Mouse (Mus musculus) WW6 (cell line): ENCODE data around the gene Irak1.

ENCODE experiments used
- DNase-seq: peaks from one replicate; pipeline ENCODE4 v3.0.0-alpha.2; 2013; ENCODE audit warnings: low read depth, low spot score

Irak1 gene

DNA sequence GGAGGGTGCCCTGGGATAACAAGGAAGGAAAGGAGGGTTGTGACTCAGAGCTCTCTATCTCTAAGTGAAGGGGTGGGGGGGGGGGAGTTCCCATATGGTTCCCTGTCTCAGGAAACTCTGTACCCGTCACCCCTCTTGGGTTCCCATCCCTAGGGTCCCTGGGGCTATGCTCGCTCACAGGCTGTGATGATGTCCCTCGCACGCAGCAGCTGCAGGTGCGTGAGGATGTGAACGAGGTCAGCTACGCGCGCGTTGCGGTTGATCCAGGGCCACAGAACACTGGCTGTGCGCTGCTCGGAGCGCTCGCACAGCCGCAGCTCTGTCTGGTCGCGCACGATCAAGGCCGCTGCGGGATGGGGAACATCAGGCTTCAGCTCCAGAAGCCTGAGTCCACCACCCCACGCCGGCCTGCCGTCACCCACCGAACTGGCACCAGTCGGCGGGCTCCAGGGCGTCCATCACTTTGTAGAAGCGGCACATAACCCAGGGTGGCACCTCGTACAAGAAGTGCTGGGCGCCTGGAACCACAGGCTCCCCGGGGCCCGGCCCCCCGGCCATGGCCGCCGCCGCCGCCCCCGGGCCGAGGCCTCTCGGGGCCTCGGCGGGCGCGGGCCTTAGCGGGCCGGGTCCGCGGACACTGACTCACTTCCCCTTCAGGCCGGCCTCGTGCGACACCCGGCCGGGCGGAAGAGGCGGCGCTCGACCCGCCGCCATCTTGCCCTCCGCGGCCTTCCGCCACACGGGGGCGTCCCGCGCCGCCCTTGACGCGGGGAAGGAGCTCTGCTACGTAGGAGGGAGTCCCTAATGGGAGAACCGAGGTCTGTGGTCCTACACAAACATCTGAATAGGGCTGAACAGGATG, at the start of gene Irak1:
Irak1 (minus strand) TSS at position 731 of the 862 bp plus-strand sequence.
- DNase-seq: no peak

- DNase-seq: no peak
These were observed 47.1 kb upstream of the Irak1 start for GRCm38 (mm10) chrX:74070794-74071193.

GRCm38 (mm10) chrX:74067891-74068290, 44.2 kb upstream of the Irak1 start:
- no peak for DNase-seq

DNA sequence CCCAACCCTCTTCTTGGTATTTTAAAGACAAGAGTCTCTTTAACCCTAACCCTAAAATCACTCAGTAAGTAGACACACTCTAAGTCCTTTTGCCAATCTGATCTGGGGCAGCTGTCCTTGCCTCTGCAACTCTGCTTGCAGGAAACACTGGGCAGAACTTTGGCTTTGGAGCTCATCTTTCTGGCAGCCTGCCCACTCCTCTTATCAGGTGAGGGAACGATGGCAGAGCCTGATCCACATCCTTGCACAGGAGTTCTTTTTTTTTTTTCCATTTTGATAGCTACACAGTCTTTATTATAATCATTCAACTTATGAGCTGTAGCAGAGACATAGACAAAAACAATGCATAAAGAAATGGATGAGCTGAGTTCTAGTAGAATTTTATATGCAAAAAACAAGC, 21.4 kb upstream of the Irak1 start:
- no peak for DNase-seq

DNA sequence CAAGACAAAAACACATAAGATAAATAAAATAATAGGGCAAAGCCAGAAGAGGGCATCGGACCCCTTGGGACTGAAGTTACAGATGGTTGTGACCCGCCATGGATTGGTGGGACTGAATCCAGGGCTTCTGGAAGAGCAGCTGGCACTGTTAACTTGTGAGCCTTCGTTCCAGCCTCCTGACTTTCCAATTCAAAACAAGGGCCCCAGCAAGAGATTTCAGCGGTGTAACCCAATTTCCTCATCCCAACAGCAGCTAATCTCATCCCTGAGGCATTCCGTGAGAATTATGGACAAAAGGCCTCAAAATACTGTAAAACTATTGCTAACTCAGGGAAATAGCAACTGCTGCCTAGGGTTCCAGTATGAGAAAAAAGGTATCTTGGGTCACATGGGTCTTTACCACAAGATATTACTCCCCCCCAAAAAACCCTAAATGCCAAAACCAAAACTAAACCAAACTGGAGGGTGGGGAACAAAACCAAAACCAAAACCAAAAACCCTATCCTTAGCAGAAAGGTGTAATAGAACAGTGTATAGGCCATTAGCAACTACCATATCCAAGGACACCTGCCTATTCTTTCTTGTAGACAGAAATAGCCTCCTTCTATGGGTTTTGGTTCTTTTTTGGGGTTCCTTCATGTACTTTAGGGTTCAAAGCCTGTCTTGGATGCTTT, 14.1 kb upstream of the Irak1 start:
- no peak for DNase-seq

- no peak for DNase-seq
These were observed 6.3 kb upstream of the Irak1 start for GRCm38 (mm10) chrX:74030000-74030399.

DNA sequence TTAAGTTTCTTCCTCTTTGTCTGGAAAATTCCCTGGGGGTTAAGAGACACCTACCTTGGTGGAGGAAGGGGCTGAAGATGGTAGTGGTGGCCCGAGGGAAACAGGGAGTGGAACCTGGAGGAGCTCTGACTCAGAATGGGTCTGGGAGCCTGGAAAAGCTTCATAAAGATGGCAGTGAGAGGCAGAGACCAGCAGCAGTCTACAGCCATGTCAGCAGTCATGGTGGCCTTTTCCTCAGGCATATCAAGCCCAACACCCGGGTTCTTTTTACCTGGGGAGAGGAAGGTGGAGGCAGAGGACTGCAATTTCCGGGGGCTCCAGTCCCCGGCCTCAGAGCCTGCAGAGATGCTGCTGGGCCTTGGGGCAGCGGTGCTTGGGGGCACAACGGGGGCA, 927 bp downstream of the Irak1 start:
- DNase-seq: no peak

GRCm38 (mm10) chrX:74014597-74014996, 9.1 kb downstream of the Irak1 start:
- DNase-seq: no peak

DNA sequence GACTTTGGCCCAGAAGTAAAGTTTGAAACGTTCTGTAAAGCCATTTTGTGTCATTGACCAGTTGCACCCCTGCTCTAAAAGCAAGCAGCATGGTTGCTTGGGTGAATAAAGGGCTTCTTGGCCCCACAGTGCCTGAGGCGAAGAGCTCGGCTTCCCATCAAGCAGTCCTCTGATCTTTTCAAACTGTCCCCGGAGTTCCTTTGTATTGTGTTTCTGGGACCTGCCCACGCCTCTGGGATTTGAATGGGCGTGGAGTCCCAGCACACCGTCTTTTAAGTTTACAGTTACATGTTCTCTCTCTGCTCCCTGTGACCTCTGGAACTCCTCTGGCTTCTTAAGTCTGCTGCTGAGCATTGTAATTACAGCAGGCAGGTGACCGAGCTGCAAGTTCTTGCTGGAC, 15.7 kb downstream of the Irak1 start:
- peak; percentile 57 for DNase-seq

DNA sequence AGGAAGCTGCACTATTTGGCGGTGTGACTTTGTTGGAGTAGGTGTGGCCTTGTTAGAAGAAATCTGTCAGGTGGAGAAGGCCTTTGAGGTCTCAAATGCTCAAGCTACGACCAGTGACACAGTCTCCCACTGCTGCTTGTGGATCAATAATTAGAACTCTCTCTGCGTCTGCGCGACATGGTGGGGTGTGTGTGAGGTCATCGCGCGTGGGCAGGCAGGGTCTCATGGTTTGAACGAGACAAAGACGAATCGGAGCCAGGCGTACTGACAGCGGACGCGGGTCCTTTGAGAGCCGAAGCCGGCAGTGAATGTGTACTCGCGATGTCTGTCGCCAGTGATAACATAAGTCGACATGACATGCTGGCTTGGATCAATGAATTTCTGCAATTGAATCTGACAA, 17.3 kb downstream of the Irak1 start:
- DNase-seq: no peak

- no peak for DNase-seq
These were observed 20.1 kb downstream of the Irak1 start for GRCm38 (mm10) chrX:74003644-74004043.

DNA sequence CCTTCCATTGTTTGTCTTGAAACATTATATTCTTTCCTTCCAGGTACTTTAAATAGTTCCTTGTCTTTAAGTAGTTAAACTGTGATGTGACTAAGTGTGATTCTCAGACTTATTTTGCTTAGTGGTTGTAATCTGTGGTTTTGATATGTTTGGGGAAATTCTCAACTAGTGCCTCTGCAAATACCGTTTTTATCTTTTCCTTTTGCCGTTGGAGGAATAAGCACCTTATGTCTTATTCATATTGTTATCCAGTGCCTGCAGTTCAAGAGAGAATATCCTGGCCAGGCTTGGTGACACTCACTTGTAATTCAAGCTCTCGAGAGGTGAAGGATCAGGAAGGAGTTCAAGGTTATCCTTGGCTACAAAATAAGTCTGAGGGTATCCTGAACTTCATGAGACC, 22.7 kb downstream of the Irak1 start:
- DNase-seq: no peak

DNA sequence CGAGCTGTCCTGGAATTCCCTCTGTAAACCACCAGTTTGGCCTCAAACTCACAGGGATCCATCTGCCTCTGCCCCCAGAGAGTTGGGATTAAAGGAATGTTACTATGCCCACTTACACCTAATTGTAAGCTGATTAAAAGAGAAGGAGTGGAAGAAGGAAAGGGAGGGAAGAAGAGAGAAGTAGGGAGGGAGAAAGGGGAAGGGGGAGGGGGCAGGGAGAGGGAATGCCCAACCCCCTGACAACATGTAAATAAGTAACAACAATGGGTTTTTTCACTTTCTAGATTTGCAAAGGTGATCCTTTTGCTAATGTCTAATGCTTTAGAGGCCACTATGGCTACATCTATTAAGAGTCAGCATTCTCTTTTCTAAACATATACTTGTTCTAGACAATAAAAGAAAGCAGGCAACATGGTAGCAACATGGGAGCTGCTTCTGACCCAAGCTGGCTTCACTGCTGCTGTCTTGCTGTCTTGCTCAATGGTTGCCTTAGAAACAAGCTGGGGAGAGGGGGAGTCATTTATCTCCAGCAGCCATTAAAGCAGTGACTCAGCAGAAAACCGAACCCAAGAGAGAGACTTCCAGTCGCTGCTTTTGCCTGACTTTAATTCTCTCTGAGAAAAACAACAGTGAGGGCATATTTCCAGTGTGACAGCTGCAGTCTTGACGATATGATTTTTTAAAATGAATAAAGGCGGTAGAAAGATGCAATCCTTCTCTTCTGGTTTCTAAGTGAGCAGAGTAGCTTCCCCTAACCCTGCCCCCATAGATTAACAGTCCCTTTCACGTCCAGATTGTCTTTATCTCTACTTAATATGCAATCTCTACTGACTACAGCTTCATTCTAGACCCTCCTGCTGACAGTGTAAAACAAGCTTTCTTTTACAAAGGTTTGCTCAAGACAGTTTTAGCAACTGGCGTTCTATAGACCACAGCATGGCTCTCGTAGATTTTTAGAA, 24.5 kb downstream of the Irak1 start:
- DNase-seq: no peak

- DNase-seq: no peak
These were observed 45.9 kb downstream of the Irak1 start for GRCm38 (mm10) chrX:73977783-73978182.

- DNase-seq: no peak
These were observed 47.4 kb downstream of the Irak1 start for GRCm38 (mm10) chrX:73976283-73976682.

DNA sequence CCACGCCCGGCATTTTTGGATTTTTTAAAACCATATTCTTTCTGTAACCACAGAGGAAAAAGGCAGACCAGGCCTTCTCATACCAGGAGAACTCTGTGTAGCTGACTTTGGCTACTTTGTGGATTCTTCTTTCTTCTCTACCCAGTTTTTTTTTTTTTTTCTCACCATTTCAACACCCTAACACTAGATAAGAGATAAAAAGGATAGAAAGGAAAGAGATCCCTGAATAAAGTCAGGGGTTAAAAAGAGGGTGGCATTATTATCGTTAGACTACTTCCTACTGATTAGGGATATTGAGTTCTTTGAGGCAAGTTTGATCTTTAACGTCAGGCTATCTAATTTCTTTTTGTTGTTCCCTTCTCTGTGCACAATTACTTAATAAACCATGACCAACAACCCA, 50.9 kb downstream of the Irak1 start:
- no peak for DNase-seq

- no peak for DNase-seq
These were observed 52.9 kb downstream of the Irak1 start for GRCm38 (mm10) chrX:73970781-73971180.

DNA sequence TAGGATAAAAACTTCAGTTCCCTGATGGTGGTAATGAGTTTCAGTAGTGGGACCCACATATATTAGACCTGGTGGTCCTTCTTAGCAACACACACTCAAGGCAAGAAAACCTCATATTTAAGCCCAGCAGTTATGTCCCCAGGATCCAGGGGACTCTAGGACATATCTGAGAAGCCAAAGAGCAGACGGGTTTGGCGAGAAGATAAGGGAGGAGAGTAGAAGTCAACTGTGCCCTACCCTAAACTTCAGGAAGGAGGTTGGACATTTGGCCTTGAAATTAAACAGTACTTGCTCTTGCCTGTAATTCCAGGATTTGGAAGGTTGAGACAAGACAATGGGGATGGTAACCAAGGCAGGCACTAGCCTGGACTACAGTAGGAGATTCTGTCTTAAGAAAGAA, 54.0 kb downstream of the Irak1 start:
- DNase-seq: no peak

GRCm38 (mm10) chrX:73969167-73969566, 54.6 kb downstream of the Irak1 start:
- DNase-seq: no peak

- peak; percentile 67 for DNase-seq
These were observed 56.3 kb downstream of the Irak1 start for GRCm38 (mm10) chrX:73967177-73968075.
